Mouse (Mus musculus): ENCODE results near the gene Crybb2. TPM values are rescaled to one million over a fixed set of nuclear protein-coding genes. Genes with fewer than 3 reads are reported as not detected.
"Not testable (repeated sequence)": the region's sequence is repeated elsewhere in the genome, so short reads cannot be mapped to it uniquely, and the experiment has no call there.

Crybb2 gene
- polyA plus RNA-seq (2016; fragmentation: Nextera tagmentation; extraction: Ambion mirVana) = not detected in 2 replicates

DNA sequence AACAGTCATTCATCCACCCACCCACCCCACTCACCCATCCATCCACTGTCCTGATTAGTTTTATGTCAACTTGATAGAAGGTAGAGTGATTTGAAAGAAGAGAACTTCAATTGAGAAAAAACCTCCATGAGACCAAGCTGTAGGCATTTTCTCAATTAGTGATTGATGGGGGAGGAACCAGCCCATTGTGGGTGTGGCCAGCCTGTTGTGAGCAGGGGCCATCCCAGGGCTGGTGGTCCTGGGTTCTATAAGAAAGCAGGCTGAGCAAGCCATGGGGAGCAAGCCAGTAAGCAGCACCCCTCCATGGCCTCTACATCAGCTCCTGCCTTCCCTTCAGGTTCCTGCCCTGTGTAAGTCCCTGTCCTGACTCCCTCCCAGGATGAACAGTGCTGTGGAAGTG lies at the start of gene Crybb2:
Gene Crybb2, minus strand, starts transcription at position 101 of the 400 bp plus-strand sequence.
- no peak within 1 kb of the TSS for H3K27ac ChIP-seq
- H3K27me3 ChIP-seq (ENCODE audit: low read depth, poor library complexity, severe bottlenecking) = no peaks in the 10 kb centered on the region
- DNase-seq (ENCODE audit: low spot score) = no peak
- H3K4me1 ChIP-seq = no peaks in the 10 kb centered on the region
- no peaks in the 10 kb centered on the region for H3K9me3 ChIP-seq (replicated peaks)
- no peaks in the 10 kb centered on the region for H3K36me3 ChIP-seq
- H3K4me3 ChIP-seq = no peak within 1 kb of the TSS

DNA sequence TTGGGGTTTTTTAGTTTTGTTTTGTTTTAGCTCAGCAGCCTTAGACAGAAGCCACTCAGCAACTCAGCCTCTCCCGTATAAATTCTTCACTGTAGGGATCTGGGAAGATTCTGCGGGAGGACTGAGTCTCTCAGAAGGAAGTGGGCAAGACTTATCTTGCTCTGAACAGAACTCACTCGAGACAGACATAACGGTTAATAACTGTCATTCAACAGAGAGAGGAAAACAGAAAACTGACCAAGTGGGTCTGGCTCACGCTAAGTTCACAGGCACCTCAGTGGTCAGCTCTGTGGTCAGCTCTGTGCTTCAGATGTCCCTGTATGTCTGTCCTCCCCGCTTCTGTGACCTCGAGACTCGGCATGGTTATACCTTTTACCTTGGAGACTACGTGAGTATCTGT lies 49.4 kb upstream of the Crybb2 start:
- H3K4me3 ChIP-seq = no peak overlapping the region
- 71% methylated on average over 9 of the region's 9 CpGs for WGBS
- DNase-seq (ENCODE audit: low spot score) = no peak
- H3K27me3 ChIP-seq (ENCODE audit: low read depth, poor library complexity, severe bottlenecking) = peaks cover 18% of the 10 kb centered on the region; the same call in 1 of the 2 replicates
- peak overlapping the region; percentile 84 for H3K27ac ChIP-seq
- H3K36me3 ChIP-seq = no peaks in the 10 kb centered on the region
- peaks cover 77% of the 10 kb centered on the region for H3K4me1 ChIP-seq
- no peaks in the 10 kb centered on the region for H3K9me3 ChIP-seq (replicated peaks)

DNA sequence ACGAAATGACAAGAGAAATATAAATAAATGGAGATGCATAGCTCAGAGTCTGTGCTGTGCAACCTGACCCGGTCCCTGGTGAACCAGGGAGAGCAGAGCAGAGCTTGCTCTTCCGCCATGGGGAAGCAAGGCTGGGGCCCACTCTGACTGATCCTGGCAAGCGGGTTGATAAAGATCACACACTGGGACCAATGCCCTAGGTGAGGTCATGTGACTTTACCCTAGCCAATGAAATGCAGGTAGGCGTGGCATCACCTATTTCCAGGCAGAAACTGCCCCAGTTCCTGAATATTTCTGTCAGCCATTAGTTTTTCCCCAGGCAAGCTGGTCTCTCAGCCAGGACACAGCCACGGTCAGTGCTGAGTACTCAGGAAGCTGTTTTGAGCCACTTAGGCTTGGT lies 48.8 kb upstream of the Crybb2 start:
- H3K9me3 ChIP-seq (replicated peaks) = no peaks in the 10 kb centered on the region
- H3K4me1 ChIP-seq = peaks cover 81% of the 10 kb centered on the region
- H3K27ac ChIP-seq = peak overlapping the region; percentile 65
- H3K27me3 ChIP-seq (ENCODE audit: low read depth, poor library complexity, severe bottlenecking) = peaks cover 18% of the 10 kb centered on the region; the same call in 1 of the 2 replicates
- DNase-seq (ENCODE audit: low spot score) = peak; percentile 48
- H3K4me3 ChIP-seq = no peak overlapping the region
- WGBS = 36% methylated on average over 6 of the region's 6 CpGs
- no peaks in the 10 kb centered on the region for H3K36me3 ChIP-seq

DNA sequence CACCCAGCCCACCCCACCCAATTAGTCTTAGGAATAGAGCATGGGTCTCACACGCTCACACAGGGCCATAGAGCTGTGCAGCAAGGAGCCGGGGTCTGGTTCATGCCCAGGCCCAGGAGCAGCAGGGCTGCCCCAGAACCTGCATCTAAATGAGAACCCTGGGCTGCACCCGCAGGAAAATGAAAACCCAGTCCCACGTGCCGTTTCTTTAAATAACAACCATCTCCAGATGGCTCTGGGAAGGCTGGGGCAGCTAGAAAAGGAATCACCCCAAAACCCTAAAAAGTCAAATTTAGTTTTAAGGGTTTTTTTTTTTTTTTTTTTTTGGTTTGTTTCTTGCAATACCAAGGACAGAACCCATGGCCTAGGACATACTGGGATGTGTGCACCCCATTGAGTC lies 47.4 kb upstream of the Crybb2 start:
- H3K4me1 ChIP-seq = peaks cover 82% of the 10 kb centered on the region
- 84% methylated on average over 5 of the region's 5 CpGs for WGBS

DNA sequence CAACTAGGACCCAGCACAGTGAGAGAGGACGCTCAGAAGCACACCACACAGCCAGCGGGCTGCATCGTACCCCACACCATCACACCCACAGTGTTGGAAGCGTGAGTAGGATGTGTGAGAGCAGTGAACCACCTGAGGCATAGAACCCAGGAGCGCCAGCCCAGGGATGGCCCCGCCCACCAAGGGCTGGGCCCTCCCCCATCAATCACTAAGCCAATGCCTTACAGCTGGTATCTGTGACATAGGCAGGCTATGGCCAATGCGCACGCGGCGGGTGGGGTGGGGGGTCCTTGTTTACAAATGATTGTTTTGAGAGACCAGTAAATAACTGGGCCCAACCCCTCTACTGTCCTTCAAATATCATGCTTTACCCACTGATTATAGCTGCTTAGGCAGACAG lies 46.0 kb upstream of the Crybb2 start:
- H3K27me3 ChIP-seq (ENCODE audit: low read depth, poor library complexity, severe bottlenecking) = peaks cover 8% of the 10 kb centered on the region; the same call in 1 of the 2 replicates

More for the DNA sequence above, 47.4 kb upstream of the Crybb2 start:
- no peaks in the 10 kb centered on the region for H3K9me3 ChIP-seq (replicated peaks)
- H3K27me3 ChIP-seq (ENCODE audit: low read depth, poor library complexity, severe bottlenecking) = peaks cover 14% of the 10 kb centered on the region; the same call in 1 of the 2 replicates
- no peaks in the 10 kb centered on the region for H3K36me3 ChIP-seq
- 0 out of 2 replicates have a peak overlapping the region, but pooled peaks have one; percentile 46 for H3K27ac ChIP-seq
- no peak for DNase-seq (ENCODE audit: low spot score)
- H3K4me3 ChIP-seq = no peak overlapping the region

DNA sequence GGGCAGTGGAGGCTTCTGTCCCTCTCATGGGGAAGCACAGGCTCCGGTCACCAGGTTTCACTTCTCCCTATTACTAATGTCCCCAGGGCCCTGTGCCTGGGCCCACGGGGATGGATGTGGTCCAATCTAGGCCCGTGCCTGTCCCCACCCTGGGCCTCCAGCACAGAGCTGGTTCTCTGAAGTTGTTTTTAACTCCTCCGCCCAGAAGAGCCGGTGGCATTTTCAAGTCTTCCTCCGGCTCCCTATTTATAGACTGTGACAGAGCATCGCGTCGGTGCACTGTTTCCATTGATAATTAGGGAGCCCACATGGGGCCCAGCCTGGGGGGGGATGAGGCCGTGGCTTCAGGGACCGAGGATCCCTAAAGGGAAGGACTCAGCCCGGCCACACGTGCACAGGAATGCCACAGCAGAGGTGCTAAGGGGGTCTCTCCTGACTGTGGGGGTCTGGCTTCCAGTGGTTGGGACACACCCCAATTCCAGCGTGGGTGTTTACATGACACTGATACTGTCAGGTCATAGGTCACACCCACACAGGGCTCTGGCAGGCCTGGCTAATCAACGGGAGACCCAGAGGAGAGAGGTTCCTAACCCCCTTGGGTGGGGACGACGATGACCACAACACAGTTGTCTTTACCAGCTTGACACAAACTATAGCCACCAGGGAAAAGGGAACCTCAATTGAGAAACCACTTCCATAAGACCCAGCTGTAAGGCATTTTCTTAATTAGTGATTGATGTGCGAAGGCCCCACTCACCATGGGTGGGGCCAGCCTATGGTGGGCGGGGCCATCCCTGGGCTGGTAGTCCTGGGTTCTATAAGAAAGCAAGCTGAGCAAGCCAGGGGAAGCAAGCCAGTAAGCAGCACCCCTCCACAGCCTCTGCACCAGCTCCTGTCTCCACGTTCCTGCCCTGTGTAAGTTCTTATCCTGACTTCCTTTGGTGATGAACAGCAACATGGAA lies 44.6 kb upstream of the Crybb2 start:
- WGBS = 50% methylated on average over 20 of the region's 20 CpGs
- Histone ChIP-seq H3K27ac (peak overlapping the region; percentile 67), H3K9me3 (replicated peaks) (no peaks in the 10 kb centered on the region), H3K36me3 (no peaks in the 10 kb centered on the region), H3K27me3 (ENCODE audit: low read depth, poor library complexity, severe bottlenecking) (no peaks in the 10 kb centered on the region; the same call in 1 of the 2 replicates), H3K4me1 (peaks cover 65% of the 10 kb centered on the region), H3K4me3 (no peak overlapping the region)
- no peak for DNase-seq (ENCODE audit: low spot score)

More for the DNA sequence above, 46.0 kb upstream of the Crybb2 start:
- Histone ChIP-seq H3K36me3 (no peaks in the 10 kb centered on the region), H3K4me1 (peaks cover 76% of the 10 kb centered on the region), H3K9me3 (replicated peaks) (no peaks in the 10 kb centered on the region), H3K27ac (peak overlapping the region; percentile 50), H3K4me3 (no peak overlapping the region)
- DNase-seq (ENCODE audit: low spot score) = no peak
- 52% methylated on average over 10 of the region's 10 CpGs for WGBS

DNA sequence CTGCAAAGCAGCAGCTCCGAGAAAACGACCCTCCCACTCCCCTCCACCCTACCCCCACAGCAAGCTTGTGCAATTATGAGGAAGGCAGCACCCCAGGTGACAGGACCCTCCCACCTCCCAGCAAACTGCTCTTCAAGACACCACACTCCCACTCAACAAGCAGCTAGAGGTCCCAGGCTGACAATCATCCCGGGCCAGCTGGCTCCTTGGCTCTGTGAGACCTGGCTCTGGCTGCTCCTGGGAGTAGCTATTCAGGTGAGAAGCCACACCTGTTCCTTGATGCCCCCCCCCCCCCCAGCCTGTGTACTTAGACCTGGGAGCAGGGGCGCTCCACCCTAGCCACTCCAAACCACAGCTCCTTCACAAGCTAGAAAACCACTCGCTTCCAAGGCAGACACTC lies 43.2 kb upstream of the Crybb2 start:
- Histone ChIP-seq H3K27me3 (ENCODE audit: low read depth, poor library complexity, severe bottlenecking) (no peaks in the 10 kb centered on the region), H3K4me1 (peaks cover 52% of the 10 kb centered on the region), H3K4me3 (no peak overlapping the region), H3K36me3 (no peaks in the 10 kb centered on the region), H3K27ac (peak overlapping the region; percentile 12; the same call in 1 of the 2 replicates), H3K9me3 (replicated peaks) (no peaks in the 10 kb centered on the region)
- DNase-seq (ENCODE audit: low spot score) = no peak
- WGBS = 45% methylated on average over 5 of the region's 5 CpGs

DNA sequence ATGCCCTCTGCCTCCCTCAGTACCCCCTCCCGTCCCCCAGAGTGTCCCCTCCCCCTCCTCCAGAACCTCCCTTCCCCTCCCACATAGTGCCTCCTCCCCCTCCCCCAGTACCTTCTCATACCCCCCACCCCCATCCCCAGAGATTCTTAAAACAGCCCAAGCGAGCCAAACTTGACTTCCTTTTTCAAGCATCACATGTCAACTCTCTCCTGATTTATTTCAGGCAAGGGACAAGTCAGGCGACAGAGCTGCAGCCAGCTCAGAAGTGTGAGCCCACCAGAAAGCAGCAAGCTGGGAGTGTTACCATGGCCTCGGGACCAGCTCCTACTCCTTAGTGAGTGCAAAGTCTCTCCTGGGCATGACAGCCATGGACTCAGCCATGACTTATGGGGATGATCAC lies 41.4 kb upstream of the Crybb2 start:
- H3K4me1 ChIP-seq = peaks cover 54% of the 10 kb centered on the region
- no peaks in the 10 kb centered on the region for H3K9me3 ChIP-seq (replicated peaks)
- 15% methylated on average over 4 of the region's 4 CpGs for WGBS
- no peaks in the 10 kb centered on the region for H3K27me3 ChIP-seq (ENCODE audit: low read depth, poor library complexity, severe bottlenecking)
- no peak overlapping the region for H3K4me3 ChIP-seq
- no peak for DNase-seq (ENCODE audit: low spot score)
- no peaks in the 10 kb centered on the region for H3K36me3 ChIP-seq
- 0 out of 2 replicates have a peak overlapping the region, but pooled peaks have one; percentile 67 for H3K27ac ChIP-seq

DNA sequence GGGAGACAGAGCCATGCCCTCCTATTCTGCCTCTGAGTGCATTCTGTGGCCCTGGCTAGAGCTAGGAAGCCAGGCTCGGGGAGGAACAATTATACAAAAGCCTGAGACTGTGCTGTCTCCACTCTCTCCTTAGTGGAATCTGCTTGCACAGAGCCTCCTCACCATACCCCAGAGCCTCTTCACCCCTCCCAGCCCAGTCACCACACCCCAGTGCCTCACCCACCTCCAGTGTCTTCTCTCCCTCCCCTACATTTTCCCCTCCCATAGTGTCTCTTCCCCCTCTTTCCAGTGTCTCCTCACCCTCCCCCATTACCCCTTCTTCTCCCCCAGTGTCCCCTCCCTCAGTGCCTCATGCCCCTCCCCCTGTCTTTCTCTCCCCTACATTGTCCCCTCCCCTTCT lies 41.0 kb upstream of the Crybb2 start:
- Histone ChIP-seq H3K27me3 (ENCODE audit: low read depth, poor library complexity, severe bottlenecking) (no peaks in the 10 kb centered on the region), H3K4me3 (no peak overlapping the region), H3K4me1 (peaks cover 50% of the 10 kb centered on the region), H3K36me3 (no peaks in the 10 kb centered on the region), H3K9me3 (replicated peaks) (no peaks in the 10 kb centered on the region), H3K27ac (peak overlapping the region; percentile 67)
- DNase-seq (ENCODE audit: low spot score) = no peak
- 6% methylated on average over 1 of the region's 1 CpGs for WGBS

DNA sequence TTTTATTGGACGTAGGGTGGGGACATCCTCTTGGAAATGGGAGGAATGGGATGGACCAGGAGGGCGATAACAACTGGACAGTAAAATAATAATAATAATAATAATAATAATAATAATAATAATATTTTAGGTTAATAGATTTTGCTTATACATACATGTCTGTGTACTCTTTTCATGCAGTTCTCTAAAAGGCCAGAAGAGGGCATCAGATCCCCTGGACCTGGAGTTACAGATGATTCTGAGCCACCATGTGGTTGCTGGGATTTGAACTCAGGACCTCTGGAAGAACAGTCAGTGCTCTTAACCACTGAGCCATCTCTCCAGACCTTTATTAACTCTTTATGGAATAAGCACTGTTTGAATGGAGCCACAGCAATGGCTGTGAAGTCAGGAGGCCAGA lies 39.7 kb upstream of the Crybb2 start:
- not testable (repeated sequence) for DNase-seq (ENCODE audit: low spot score); H3K36me3 ChIP-seq; H3K27me3 ChIP-seq (ENCODE audit: low read depth, poor library complexity, severe bottlenecking); H3K27ac ChIP-seq; H3K9me3 ChIP-seq (replicated peaks); H3K4me3 ChIP-seq
- H3K4me1 ChIP-seq = peaks cover 38% of the 10 kb centered on the region
- 70% methylated on average over 2 of the region's 2 CpGs for WGBS

DNA sequence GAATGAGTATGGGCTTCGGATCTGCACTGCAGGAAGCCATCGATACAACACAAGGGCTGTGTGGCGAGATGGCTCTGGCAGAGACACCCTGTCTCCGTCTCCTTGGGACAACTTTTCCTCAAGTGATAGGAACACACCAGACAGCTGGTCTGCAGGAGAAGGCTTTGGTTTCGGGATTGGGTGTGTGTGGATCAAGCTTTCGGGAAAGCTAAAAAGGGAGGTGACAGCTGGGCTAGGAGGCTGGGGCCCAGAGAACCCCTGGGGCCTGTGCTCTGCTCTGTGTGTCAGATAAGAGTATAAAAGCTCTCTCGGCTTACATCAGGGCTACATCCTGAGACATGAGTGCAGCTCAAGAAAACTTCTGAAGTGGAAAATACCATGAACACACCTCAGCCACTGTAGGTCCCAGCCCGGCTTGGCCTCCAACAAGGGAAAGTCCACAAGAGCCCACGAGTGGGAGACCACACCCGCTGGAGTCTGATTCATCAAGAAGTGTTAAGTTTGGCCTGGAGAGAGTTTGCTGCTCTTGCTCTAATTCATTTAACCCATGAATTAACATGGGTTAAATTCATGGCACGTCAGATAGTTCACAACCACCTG lies 38.3 kb upstream of the Crybb2 start:
- H3K27ac ChIP-seq = no peak overlapping the region
- WGBS = 81% methylated on average over 11 of the region's 11 CpGs
- H3K9me3 ChIP-seq (replicated peaks) = no peaks in the 10 kb centered on the region
- H3K4me1 ChIP-seq = peaks cover 30% of the 10 kb centered on the region
- no peaks in the 10 kb centered on the region for H3K27me3 ChIP-seq (ENCODE audit: low read depth, poor library complexity, severe bottlenecking)
- DNase-seq (ENCODE audit: low spot score) = no peak
- H3K36me3 ChIP-seq = no peaks in the 10 kb centered on the region
- no peak overlapping the region for H3K4me3 ChIP-seq

DNA sequence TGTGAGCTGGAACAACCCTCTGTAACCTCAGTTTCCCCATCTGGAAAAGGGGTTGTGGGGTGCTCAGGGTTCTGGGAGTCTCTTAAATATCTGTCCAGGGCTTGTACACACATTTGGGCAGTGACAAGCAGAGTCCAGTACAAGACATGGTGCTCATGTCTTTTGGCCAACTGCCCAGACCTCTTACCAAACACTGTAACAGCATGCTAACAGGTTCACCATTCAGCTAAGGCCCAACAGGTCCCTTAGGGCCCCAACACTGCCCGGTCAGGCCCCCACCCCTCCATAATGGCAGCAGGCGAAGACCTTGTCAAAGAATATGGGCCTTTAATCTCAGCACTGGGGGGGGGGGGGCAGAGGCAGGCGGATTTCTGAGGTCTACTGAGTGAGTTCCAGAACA lies 37.8 kb upstream of the Crybb2 start:
- H3K4me3 ChIP-seq = no peak overlapping the region
- no peaks in the 10 kb centered on the region for H3K27me3 ChIP-seq (ENCODE audit: low read depth, poor library complexity, severe bottlenecking)
- no peak overlapping the region for H3K27ac ChIP-seq
- no peaks in the 10 kb centered on the region for H3K36me3 ChIP-seq
- peaks cover 24% of the 10 kb centered on the region for H3K4me1 ChIP-seq
- WGBS = 93% methylated on average over 3 of the region's 3 CpGs
- H3K9me3 ChIP-seq (replicated peaks) = no peaks in the 10 kb centered on the region
- DNase-seq (ENCODE audit: low spot score) = no peak

DNA sequence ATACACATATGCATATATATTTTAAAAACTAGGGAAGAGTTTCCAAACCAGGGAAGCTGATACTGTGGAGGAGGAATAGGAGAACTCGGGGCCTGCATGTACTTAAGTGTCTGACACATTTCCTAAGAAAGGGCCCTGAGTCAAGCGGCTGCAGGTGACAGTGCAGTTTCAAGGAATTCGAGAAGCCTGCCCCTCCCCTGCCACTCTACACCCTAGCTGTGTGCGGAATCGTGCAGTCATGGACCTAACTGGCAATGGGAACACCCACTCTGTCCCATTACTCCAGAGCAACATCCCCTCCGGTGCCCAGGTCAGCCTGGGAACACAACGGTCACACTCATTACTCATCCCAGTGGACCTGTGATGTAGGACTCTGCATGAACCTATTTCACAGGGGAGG lies 36.7 kb upstream of the Crybb2 start:
- Histone ChIP-seq H3K9me3 (replicated peaks) (no peaks in the 10 kb centered on the region), H3K36me3 (no peaks in the 10 kb centered on the region), H3K27ac (peak overlapping the region; percentile 42; the same call in 1 of the 2 replicates), H3K27me3 (ENCODE audit: low read depth, poor library complexity, severe bottlenecking) (no peaks in the 10 kb centered on the region), H3K4me3 (no peak overlapping the region), H3K4me1 (peaks cover 22% of the 10 kb centered on the region)
- WGBS = 68% methylated on average over 7 of the region's 7 CpGs
- DNase-seq (ENCODE audit: low spot score) = no peak
